Mouse (Mus musculus) liver, adult 2 months (tissue): ENCODE results near the gene Gm11492. TPM values are rescaled to one million over a fixed set of nuclear protein-coding genes. Genes with fewer than 3 reads are reported as not detected.

Experiments
- DNase-seq: peaks from one replicate; pipeline ENCODE4 v3.0.0-alpha.2; 2011; ENCODE audit warnings: low read depth, low spot score; ENCODE audit errors: extremely low read depth
- H3K27ac ChIP-seq: fragments of 200-500 bp; replicated peaks from 2 replicates; pipeline ENCODE4 v1.5.1; 2012; ENCODE audit warnings: low read depth, mild to moderate bottlenecking, control low read depth, inconsistent platforms, low read length; ENCODE audit not compliant: insufficient read depth
- H3K27me3 ChIP-seq: fragments of 200-500 bp; 2 replicates; pipeline ENCODE4 v1.6.1; 2012; ENCODE audit warnings: mild to moderate bottlenecking, moderate library complexity, low read length, inconsistent platforms; ENCODE audit not compliant: control insufficient read depth, insufficient read depth
- H3K36me3 ChIP-seq: fragments of 200-500 bp; 2 replicates; pipeline ENCODE4 v1.6.1; 2012; ENCODE audit warnings: low read length, inconsistent platforms; ENCODE audit not compliant: control insufficient read depth, insufficient read depth
- H3K4me1 ChIP-seq: fragments of 200-500 bp; 2 replicates; pipeline ENCODE4 v1.6.1; 2011; ENCODE audit warnings: low read length; ENCODE audit not compliant: control insufficient read depth, insufficient read depth
- H3K4me3 ChIP-seq: fragments of 200-500 bp; 2 replicates; pipeline ENCODE4 v1.5.1; 2011; ENCODE audit warnings: low read depth, mild to moderate bottlenecking, control low read depth, low read length, moderate library complexity; ENCODE audit not compliant: insufficient read depth
- H3K79me2 ChIP-seq: fragments of 200-500 bp; 2 replicates; pipeline ENCODE4 v1.6.1; 2012; ENCODE audit warnings: inconsistent platforms, mild to moderate bottlenecking, low read length, moderate library complexity; ENCODE audit not compliant: control insufficient read depth, insufficient read depth
- H3K9ac ChIP-seq: fragments of 200-500 bp; 2 replicates; pipeline ENCODE4 v1.6.1; 2012; ENCODE audit warnings: low read depth, mild to moderate bottlenecking, control low read depth, inconsistent platforms, low read length
- CTCF ChIP-seq: fragments of 200-500 bp; IDR thresholded peaks from 2 replicates; pipeline ENCODE4 v1.5.1; 2011; ENCODE audit warnings: low read depth, low read length, control low read depth
- POLR2A ChIP-seq: fragments of 200-500 bp; IDR thresholded peaks from 2 replicates; pipeline ENCODE4 v1.6.1; 2011; ENCODE audit warnings: low read length, control low read depth; ENCODE audit not compliant: insufficient read depth; ENCODE audit errors: extremely low read depth
- WGBS: fragments of 180-500 bp; shearing (Covaris S2); methylation state at CpG from one replicate; pipeline ENCODE4 v1.1.7; 2018; 5-methylcytosine and 5-hydroxymethylcytosine counted together
- polyA plus RNA-seq: library from polyadenylated mRNA; depleted of rRNA; stranded (reverse); fragments of >200 nt; gene quantifications from 2 replicates; pipeline ENCODE4 v1.2.3, GENCODE M21; 2012; rRNA removed
- total RNA-seq: library from RNA; depleted of rRNA; stranded (reverse); fragments of >200 nt; gene quantifications from 2 replicates; pipeline ENCODE4 v1.2.3, GENCODE M21; 2014; rRNA removed

Gene Gm11492
- total and polyA plus RNA-seq, 2 experiments: 0.04 TPM; not detected in 1

GRCm38 (mm10) chr11:87613972-87614371, 47.5 kb downstream of the Gm11492 start:
- DNase-seq: no peak
- H3K79me2 ChIP-seq: no peaks in the 10 kb centered on the region; the same call in 1 of the 2 replicates
- H3K27ac ChIP-seq: no peak overlapping the region
- no peak overlapping the region for H3K9ac ChIP-seq
- WGBS: 81% methylated on average over 7 of the region's 7 CpGs
- TF ChIP-seq CTCF (no peak), POLR2A (no peak)
- no peaks in the 10 kb centered on the region for H3K27me3 ChIP-seq
- no peak overlapping the region for H3K4me3 ChIP-seq
- peaks cover 75% of the 10 kb centered on the region for H3K36me3 ChIP-seq
- peaks cover 2% of the 10 kb centered on the region; the same call in 1 of the 2 replicates for H3K4me1 ChIP-seq

DNA sequence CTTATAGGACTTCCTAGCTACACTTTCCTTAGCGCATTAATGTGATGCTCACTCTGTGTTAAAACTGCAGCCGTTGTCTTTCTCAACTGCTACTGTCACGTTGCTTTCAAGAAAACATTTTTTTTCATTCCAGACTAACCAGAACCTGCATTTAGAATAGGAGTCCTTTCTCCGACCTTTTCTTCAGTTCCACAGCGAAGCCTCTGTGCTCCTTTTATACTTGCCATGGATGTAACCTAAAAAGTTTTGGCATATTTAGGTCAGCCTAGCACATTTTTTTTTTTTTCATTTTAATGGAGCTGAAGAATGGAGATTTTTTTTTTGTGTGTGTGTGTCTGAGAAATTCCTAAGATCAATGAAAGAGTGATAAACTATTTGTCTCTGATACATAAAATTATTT, 49.1 kb downstream of the Gm11492 start:
- Histone ChIP-seq H3K79me2 (no peaks in the 10 kb centered on the region), H3K36me3 (peaks cover 69% of the 10 kb centered on the region), H3K4me3 (no peak overlapping the region), H3K27me3 (no peaks in the 10 kb centered on the region), H3K4me1 (no peaks in the 10 kb centered on the region), H3K27ac (no peak overlapping the region), H3K9ac (no peak overlapping the region)
- 96% methylated on average over 5 of the region's 5 CpGs for WGBS
- TF ChIP-seq POLR2A: no peak
- TF ChIP-seq CTCF: no peak
- DNase-seq: no peak

- H3K4me3 ChIP-seq: no peak overlapping the region
- H3K27ac ChIP-seq: no peak overlapping the region
- TF ChIP-seq POLR2A (no peak), CTCF (no peak)
- DNase-seq: no peak
- peaks cover 68% of the 10 kb centered on the region for H3K36me3 ChIP-seq
- no peaks in the 10 kb centered on the region for H3K27me3 ChIP-seq
- H3K4me1 ChIP-seq: no peaks in the 10 kb centered on the region
- no peaks in the 10 kb centered on the region for H3K79me2 ChIP-seq
- H3K9ac ChIP-seq: no peak overlapping the region
- 99% methylated on average over 2 of the region's 2 CpGs for WGBS
Observed at GRCm38 (mm10) chr11:87615952-87616351, 49.5 kb downstream of the Gm11492 start.

- Histone ChIP-seq H3K4me1 (no peaks in the 10 kb centered on the region), H3K36me3 (peaks cover 62% of the 10 kb centered on the region), H3K27me3 (no peaks in the 10 kb centered on the region), H3K79me2 (no peaks in the 10 kb centered on the region), H3K9ac (no peak within 1 kb of the TSS), H3K4me3 (no peak within 1 kb of the TSS), H3K27ac (no peak within 1 kb of the TSS)
- TF ChIP-seq CTCF (no peak), POLR2A (no peak)
- DNase-seq: no peak
- 96% methylated on average over 69 of the region's 69 CpGs for WGBS
Observed at GRCm38 (mm10) chr11:87616790-87617474, 50.5 kb downstream of the Gm11492 start, which contains the start of gene Hsf5. Gene Hsf5, plus strand, starts transcription at chr11:87617164.

- Histone ChIP-seq H3K79me2 (no peaks in the 10 kb centered on the region), H3K4me3 (no peak overlapping the region), H3K9ac (no peak overlapping the region), H3K4me1 (no peaks in the 10 kb centered on the region), H3K27ac (no peak overlapping the region), H3K36me3 (peaks cover 61% of the 10 kb centered on the region), H3K27me3 (no peaks in the 10 kb centered on the region)
- 96% methylated on average over 32 of the region's 32 CpGs for WGBS
- no peak for TF ChIP-seq POLR2A
- no peak for DNase-seq
Observed at GRCm38 (mm10) chr11:87617606-87618005, 51.2 kb downstream of the Gm11492 start.

Other genes starting within 250 kb of the Gm11492 start
- gene Ppm1e, start 207.6 kb upstream of the Gm11492 start, total RNA-seq: 0.07 and 0.09 TPM in 2 replicates
- gene Ppm1e, start 207.6 kb upstream of the Gm11492 start, polyA plus RNA-seq: 0.02 TPM in 1 of 2 replicates, not detected in the other
- 0.28 and 0.67 TPM in 2 replicates for gene Rad51c, start 161.7 kb upstream of the Gm11492 start, total RNA-seq
- gene Rad51c, start 161.7 kb upstream of the Gm11492 start, polyA plus RNA-seq: 0.16 and 0.32 TPM in 2 replicates
- gene Tex14, start 161.6 kb upstream of the Gm11492 start, total RNA-seq: 0.07 and 0.28 TPM in 2 replicates
- 0.02 TPM in 1 of 2 replicates, not detected in the other for gene Tex14, start 161.6 kb upstream of the Gm11492 start, polyA plus RNA-seq
- gene Sept4, start 2.2 kb downstream of the Gm11492 start, total RNA-seq: 10.8 and 11.5 TPM in 2 replicates
- gene Sept4, start 2.2 kb downstream of the Gm11492 start, polyA plus RNA-seq: 10.8 and 11.7 TPM in 2 replicates
- 13.4 and 18.6 TPM in 2 replicates for gene Mtmr4, start 25.5 kb downstream of the Gm11492 start, total RNA-seq
- 18.1 and 22.9 TPM in 2 replicates for gene Mtmr4, start 25.5 kb downstream of the Gm11492 start, polyA plus RNA-seq
- 0.07 and 0.09 TPM in 2 replicates for gene Hsf5, start 50.5 kb downstream of the Gm11492 start, total RNA-seq
- 0.05 TPM in 1 of 2 replicates, not detected in the other for gene Hsf5, start 50.5 kb downstream of the Gm11492 start, polyA plus RNA-seq
- gene Rnf43, start 96.1 kb downstream of the Gm11492 start, total RNA-seq: 13.2 and 14.1 TPM in 2 replicates
- gene Rnf43, start 96.1 kb downstream of the Gm11492 start, polyA plus RNA-seq: 19.3 and 19.5 TPM in 2 replicates
- 59.9 and 63.8 TPM in 2 replicates for gene Supt4a, start 170.9 kb downstream of the Gm11492 start, total RNA-seq
- gene Supt4a, start 170.9 kb downstream of the Gm11492 start, polyA plus RNA-seq: 41.9 and 46.5 TPM in 2 replicates
- gene Tspoap1, start 193.9 kb downstream of the Gm11492 start, total RNA-seq: 0.09 and 1.1 TPM in 2 replicates
- 0.26 and 0.37 TPM in 2 replicates for gene Tspoap1, start 193.9 kb downstream of the Gm11492 start, polyA plus RNA-seq
- gene Mpo, start 226.9 kb downstream of the Gm11492 start, total RNA-seq: not detected in 2 replicates
- gene Mpo, start 226.9 kb downstream of the Gm11492 start, polyA plus RNA-seq: 0.06 TPM in 1 of 2 replicates, not detected in the other